Mouse (Mus musculus) G1E (cell line): Measurements from ENCODE around the gene Abca3. TPM values are rescaled to one million over a fixed set of nuclear protein-coding genes. Genes with fewer than 3 reads are reported as not detected.

Source experiments
- ATAC-seq: 2 replicates; pipeline ENCODE4 v1.8.0; 2016; ENCODE audit warnings: mild to moderate bottlenecking; ENCODE audit not compliant: insufficient number of reproducible peaks, poor library complexity, low FRiP score, severe bottlenecking; ENCODE audit errors: extremely low read depth
- DNase-seq: peaks from one replicate; pipeline ENCODE4 v3.0.0; 2012; ENCODE audit warnings: low spot score
- H3K27me3 ChIP-seq: 2 replicates; pipeline ENCODE4 v1.6.1; 2012; ENCODE audit warnings: mild to moderate bottlenecking, low read length, inconsistent platforms; ENCODE audit not compliant: insufficient read depth
- H3K36me3 ChIP-seq: replicated peaks from 2 replicates; pipeline ENCODE3; 2012; ENCODE audit warnings: mild to moderate bottlenecking, inconsistent platforms
- H3K4me1 ChIP-seq: 2 replicates; pipeline ENCODE4 v1.6.1; 2012; ENCODE audit warnings: low read depth, low read length, inconsistent platforms, mixed read lengths; ENCODE audit not compliant: insufficient read depth
- H3K4me3 ChIP-seq: 2 replicates; pipeline ENCODE4 v1.5.1; 2012; ENCODE audit warnings: low read depth, mild to moderate bottlenecking, inconsistent platforms, low read length, moderate library complexity, mixed read lengths
- H3K9me3 ChIP-seq: replicated peaks from 2 replicates; pipeline ENCODE4 v1.6.1; 2012; ENCODE audit warnings: inconsistent platforms
- CTCF ChIP-seq: IDR thresholded peaks from 2 replicates; pipeline ENCODE4 v1.5.1; 2012; ENCODE audit warnings: low read depth, low read length, inconsistent platforms, mixed read lengths
- GATA1 ChIP-seq: IDR thresholded peaks from 2 replicates; pipeline ENCODE4 v1.6.1; 2012; ENCODE audit warnings: borderline replicate concordance, low read length, inconsistent platforms, mixed read lengths
- GATA2 ChIP-seq: IDR thresholded peaks from 2 replicates; pipeline ENCODE4 v1.6.1; 2012; ENCODE audit warnings: low read depth, low read length, inconsistent platforms, borderline replicate concordance
- POLR2AphosphoS5 ChIP-seq: IDR thresholded peaks from 2 replicates; pipeline ENCODE4 v1.6.1; 2012; ENCODE audit warnings: low read depth, low read length, inconsistent platforms; ENCODE audit not compliant: insufficient replicate concordance
- TAL1 ChIP-seq: conservative IDR thresholded peaks from 2 replicates; pipeline ENCODE4 v1.6.1; 2012; ENCODE audit warnings: low read depth, low read length, inconsistent platforms, mixed read lengths
- polyA plus RNA-seq: library from polyadenylated mRNA; stranded (reverse); fragments of >175 nt; gene quantifications from 2 replicates; pipeline ENCODE4 v1.2.3, GENCODE M21; 2012
- total RNA-seq, 2 experiments: library from RNA; stranded (forward) in 1 of 2; stranded (reverse) in 1 of 2; fragments of 200-1000 nt in 1 of 2; fragments of >200 nt in 1 of 2; fragmentation: Nextera tagmentation in 1 of 2; gene quantifications; 2 replicates each; pipeline ENCODE4 v1.2.3; 2014 to 2017

Gene Abca3
- total and polyA plus RNA-seq, 3 experiments, result 24.0 to 68.9 (median 29.5) TPM

- Histone ChIP-seq H3K36me3 (no peaks in the 10 kb centered on the region), H3K4me3 (no peak overlapping the region), H3K4me1 (peaks cover 15% of the 10 kb centered on the region), H3K27me3 (peaks cover 9% of the 10 kb centered on the region), H3K9me3 (no peaks in the 10 kb centered on the region)
- no peak for TF ChIP-seq TAL1
- TF ChIP-seq POLR2AphosphoS5, result no peak
- TF ChIP-seq GATA1, result no peak
- TF ChIP-seq CTCF, result no peak
- no peak for TF ChIP-seq GATA2
- DNase-seq, result no peak
- no peak for ATAC-seq
These were observed 4.9 kb upstream of the Abca3 start for GRCm38 (mm10) chr17:24346831-24347230.

- peaks cover 9% of the 10 kb centered on the region for H3K27me3 ChIP-seq
- H3K9me3 ChIP-seq, result no peaks in the 10 kb centered on the region
- DNase-seq, result no peak
- no peak for ATAC-seq
- peaks cover 35% of the 10 kb centered on the region for H3K4me1 ChIP-seq
- TF ChIP-seq POLR2AphosphoS5, result no peak
- TF ChIP-seq CTCF, result no peak
- TF ChIP-seq TAL1, result no peak
- no peak for TF ChIP-seq GATA2
- no peak for TF ChIP-seq GATA1
- H3K36me3 ChIP-seq, result peaks cover 4% of the 10 kb centered on the region
- no peak overlapping the region for H3K4me3 ChIP-seq
These were observed 2.6 kb upstream of the Abca3 start for GRCm38 (mm10) chr17:24349176-24349575.

- no peak for ATAC-seq
- TF ChIP-seq CTCF, result no peak
- no peak for TF ChIP-seq GATA1
- no peak for TF ChIP-seq TAL1
- no peak for TF ChIP-seq GATA2
- TF ChIP-seq POLR2AphosphoS5, result no peak
- H3K27me3 ChIP-seq, result peaks cover 9% of the 10 kb centered on the region
- peaks cover 54% of the 10 kb centered on the region for H3K4me1 ChIP-seq
- H3K4me3 ChIP-seq, result peak within 1 kb of the TSS; percentile 84
- peaks cover 13% of the 10 kb centered on the region for H3K36me3 ChIP-seq
- no peaks in the 10 kb centered on the region for H3K9me3 ChIP-seq
- DNase-seq, result peak; percentile 25
These were observed 607 bp upstream of the Abca3 start, which contains the start of gene Abca17 for GRCm38 (mm10) chr17:24350926-24351759. TSS of gene Abca17 (minus strand) at chr17:24351068.

- Histone ChIP-seq H3K4me1 (peaks cover 57% of the 10 kb centered on the region), H3K36me3 (peaks cover 21% of the 10 kb centered on the region), H3K9me3 (no peaks in the 10 kb centered on the region), H3K4me3 (peak overlapping the region; percentile 84), H3K27me3 (peaks cover 7% of the 10 kb centered on the region)
- ATAC-seq (no peak), DNase-seq (no peak)
- TF ChIP-seq CTCF, result no peak
- no peak for TF ChIP-seq TAL1
- no peak for TF ChIP-seq POLR2AphosphoS5
- no peak for TF ChIP-seq GATA1
- no peak for TF ChIP-seq GATA2
These were observed 832 bp downstream of the Abca3 start for GRCm38 (mm10) chr17:24352370-24353194.

GRCm38 (mm10) chr17:24353960-24354359 lies 2.2 kb downstream of the Abca3 start:
- Histone ChIP-seq H3K4me3 (peak overlapping the region; percentile 49; the same call in 1 of the 2 replicates), H3K9me3 (no peaks in the 10 kb centered on the region), H3K36me3 (peaks cover 35% of the 10 kb centered on the region), H3K4me1 (peaks cover 57% of the 10 kb centered on the region), H3K27me3 (peaks cover 7% of the 10 kb centered on the region)
- peak; percentile 37 for DNase-seq
- ATAC-seq, result peak; percentile 56; the same call in 1 of the 2 replicates
- TF ChIP-seq GATA2 (no peak), TAL1 (peak; percentile 26; the same call in 1 of the 2 replicates)

- Histone ChIP-seq H3K4me3 (peak overlapping the region; percentile 9; the same call in 1 of the 2 replicates), H3K27me3 (peaks cover 7% of the 10 kb centered on the region), H3K36me3 (peaks cover 47% of the 10 kb centered on the region), H3K9me3 (no peaks in the 10 kb centered on the region), H3K4me1 (peaks cover 57% of the 10 kb centered on the region)
- DNase-seq, result no peak
- ATAC-seq, result no peak
- TF ChIP-seq POLR2AphosphoS5 (no peak), CTCF (no peak), GATA1 (no peak), GATA2 (no peak), TAL1 (no peak)
These were observed 3.5 kb downstream of the Abca3 start for GRCm38 (mm10) chr17:24355284-24355683.
